Mouse (Mus musculus) layer of hippocampus, adult 9-10 months (tissue): Measurements from ENCODE around the gene Plekha4.
A peak's percentile ranks its signal among the peaks of the same experiment; 100 is the strongest.
"Not testable (repeated sequence)": the region's sequence is repeated elsewhere in the genome, so short reads cannot be mapped to it uniquely, and the experiment has no call there.

Experiments used
- DNase-seq: peaks from one replicate; pipeline ENCODE4 v3.0.0; 2022; ENCODE audit warnings: low spot score

Plekha4 gene

DNA sequence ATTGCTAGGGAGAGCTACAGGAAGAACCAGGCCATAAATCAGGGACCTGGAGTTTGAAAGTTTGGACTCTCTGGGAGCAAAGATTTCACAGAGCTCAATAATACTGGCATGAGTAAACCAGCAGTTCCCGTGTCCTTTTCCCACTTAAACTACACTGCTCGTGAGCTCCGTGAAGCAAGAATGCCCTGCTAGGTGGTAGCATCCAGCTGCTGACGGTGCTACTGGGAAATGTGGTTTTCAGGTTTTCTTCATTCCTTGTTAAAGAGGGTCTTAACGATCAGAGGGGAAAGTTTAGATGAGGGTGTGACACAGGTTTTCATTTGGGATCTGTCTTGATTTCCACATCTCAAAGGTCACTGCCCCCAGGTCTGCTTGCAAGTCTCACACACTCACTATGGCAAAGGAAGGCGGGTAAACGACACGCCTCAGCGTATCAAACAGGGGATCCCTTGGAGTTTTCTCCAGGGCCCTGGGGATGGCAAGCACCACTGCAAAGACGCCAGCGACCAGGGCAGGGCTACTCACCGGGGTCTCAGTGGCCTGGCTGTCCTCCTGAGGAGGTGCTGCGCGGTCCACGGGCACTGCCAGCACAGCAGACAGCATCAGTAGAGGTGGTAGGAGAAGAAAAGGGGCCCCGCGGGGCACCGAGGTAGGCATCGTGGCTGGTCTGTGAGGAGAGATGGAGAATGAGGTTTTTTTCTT lies 16.8 kb upstream of the Plekha4 start:
- DNase-seq = no peak

DNA sequence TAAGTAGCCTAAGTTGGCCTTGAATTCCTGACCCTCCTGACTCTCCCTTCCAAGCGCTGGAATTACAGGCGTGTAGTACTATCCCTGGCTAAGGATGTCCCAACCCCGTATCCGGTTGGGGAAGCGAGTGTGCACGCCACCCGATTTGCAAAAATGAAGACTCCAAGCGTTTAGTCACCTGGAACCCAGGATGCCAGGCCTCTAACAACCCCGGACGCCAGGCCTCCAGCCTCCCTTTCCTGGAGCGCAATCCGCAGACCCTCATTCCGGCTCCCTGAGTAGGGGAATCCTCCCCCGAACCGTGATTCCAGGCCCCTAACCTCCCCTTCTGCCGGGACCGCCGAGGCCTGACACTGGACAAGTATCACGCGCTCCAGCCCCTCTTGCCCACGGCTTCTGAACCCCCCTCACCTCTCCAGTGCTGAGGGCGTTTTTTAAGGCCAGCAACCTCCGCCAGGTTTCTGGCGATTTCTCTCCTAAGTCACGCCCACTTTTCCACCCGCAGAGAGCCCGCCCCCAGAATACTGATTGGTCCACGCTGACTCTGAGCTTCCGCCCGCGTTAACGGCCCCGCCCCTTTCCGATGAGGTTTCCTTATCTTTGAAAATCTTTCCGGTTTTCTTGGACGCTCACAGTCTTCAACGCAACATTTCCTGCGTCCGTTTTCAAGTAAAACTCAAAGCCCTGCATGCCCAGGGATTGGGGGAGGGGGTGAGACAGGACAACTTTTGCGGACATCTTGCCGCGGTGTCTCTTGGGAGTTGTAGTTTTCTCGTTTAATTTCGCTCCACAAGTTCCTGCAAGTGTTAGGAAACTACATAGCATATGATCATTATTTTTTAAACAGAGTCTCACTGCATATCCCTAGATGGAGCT lies 16.0 kb upstream of the Plekha4 start, which contains the start of gene Nucb1:
Gene Nucb1, minus strand, starts transcription at position 495 of the 876 bp plus-strand sequence.
- peak; percentile 78 for DNase-seq

DNA sequence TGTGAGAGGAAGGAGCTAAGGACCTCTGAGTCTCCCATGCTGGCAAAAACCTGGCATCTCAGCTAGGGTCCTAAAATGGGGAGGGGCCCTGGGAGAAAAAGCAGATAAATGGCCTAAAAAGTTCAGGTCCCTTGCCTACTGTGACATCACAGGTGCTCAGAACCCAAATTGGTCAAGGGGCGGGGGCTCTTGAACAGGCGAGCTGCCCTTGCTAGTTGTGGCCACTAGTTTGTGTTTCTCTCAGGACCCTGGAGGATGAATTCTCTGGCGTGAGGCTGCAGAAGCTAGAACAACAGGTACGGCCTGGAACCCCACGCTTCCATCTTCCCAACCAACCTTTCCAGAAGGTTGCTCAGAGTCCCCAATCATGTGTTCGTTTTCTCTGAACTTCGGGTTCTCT lies 11.7 kb upstream of the Plekha4 start:
- DNase-seq = no peak

GRCm38 (mm10) chr7:45515436-45515835 lies 10.7 kb upstream of the Plekha4 start:
- DNase-seq = no peak

- not testable (repeated sequence) for DNase-seq
Observed at GRCm38 (mm10) chr7:45516846-45517245, 9.3 kb upstream of the Plekha4 start.

GRCm38 (mm10) chr7:45518618-45519017 lies 7.5 kb upstream of the Plekha4 start:
- DNase-seq = no peak

DNA sequence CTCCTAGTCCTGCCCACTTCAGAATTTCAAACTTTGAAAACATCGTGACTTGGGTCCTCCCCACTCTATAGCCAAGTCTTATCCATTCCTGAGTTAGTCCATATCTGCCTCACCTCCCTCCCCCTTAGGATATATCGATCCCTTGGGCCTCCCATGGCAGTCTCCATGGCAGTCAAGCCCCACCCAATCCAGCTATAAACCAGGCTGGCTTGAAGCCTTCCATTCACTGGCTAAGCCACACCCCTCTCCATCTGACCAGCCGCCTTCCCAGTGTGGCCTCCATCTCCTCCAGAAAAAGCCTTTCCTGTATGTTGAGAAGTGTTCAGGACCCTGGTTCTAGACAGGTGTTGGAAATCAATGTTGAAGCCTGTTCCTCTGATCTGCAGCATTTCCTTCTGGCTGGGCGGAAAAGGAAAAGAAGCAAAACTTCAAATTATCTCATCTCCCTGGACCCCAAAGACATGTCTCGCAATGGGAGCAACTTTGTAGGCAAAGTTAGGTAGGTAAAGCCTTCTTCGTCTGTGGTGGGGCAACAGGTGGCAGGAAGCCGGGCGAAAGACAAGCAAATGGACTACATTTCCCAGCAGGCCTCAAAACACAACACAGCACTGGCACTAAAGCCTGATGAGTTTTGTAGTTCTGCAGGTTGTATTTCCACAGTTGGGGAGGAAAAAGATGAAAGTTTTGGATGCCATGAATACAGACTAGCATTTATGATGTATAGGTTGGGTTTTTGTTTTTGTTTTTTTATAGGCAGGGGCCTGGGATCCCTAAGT lies 6.6 kb upstream of the Plekha4 start:
- DNase-seq = no peak

GRCm38 (mm10) chr7:45520605-45521004 lies 5.5 kb upstream of the Plekha4 start:
- DNase-seq = no peak

- peak; percentile 78 for DNase-seq
Observed at GRCm38 (mm10) chr7:45521728-45522184, 4.4 kb upstream of the Plekha4 start.

DNA sequence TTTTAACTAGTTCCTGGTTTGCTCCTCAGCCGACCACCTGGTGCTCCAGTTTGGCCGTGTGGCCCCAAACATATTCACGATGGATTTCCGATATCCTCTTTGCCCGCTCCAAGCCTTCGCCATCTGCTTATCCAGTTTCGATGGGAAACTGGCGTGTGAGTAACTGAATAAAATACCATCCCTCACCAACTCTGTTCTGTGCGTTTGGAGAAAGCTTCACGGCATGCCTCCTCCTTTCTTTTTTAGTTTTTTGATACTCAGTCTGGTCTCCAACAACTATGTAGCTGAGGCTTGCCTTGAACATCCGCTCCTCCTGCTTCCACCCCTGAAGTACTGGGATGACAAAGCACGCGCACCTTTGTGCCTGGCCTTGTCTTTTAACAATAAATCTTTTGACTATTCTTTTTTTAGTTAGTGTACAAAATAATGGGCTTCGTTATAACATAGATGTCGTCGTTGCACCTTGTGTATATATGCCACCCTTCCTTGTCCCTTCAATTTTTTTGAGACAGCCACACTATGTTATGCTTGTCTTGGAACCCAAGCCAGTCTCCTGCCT lies 3.9 kb upstream of the Plekha4 start:
- no peak for DNase-seq

DNA sequence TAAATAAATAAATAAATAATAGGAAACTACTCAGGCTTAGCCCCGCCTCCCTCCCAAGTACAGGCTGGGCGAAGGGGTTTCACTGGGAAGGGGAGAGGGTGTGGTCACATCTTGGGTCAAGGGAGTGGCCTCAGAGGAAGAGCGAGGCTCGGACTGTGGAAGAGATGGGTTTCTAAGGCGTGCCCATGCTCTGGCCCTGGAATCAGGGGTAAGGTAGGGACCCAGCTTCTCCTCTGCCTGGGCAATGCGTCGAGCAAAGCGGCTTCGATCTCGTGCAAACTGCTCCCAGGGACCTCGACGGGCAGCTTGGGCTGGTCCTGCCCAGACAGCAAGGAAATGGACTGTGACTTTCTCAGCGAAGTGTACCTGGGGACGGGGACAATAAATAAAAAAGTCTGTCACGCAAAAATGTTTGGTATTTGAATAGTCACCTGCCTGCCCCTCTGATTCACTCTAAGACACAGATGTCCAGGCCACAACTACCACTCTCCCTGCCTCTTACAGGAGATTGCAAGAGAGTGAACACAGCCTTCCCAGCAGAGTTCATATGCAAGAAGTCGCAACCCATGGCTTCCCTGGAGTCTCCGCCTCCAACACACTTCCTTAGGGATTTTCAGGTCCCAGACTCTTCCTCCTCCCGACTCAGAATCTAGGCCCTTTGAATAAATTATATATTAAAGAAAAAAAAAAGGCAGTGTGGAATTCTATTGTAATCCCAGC lies 3.0 kb upstream of the Plekha4 start:
- DNase-seq = no peak

GRCm38 (mm10) chr7:45523678-45524170 lies 2.4 kb upstream of the Plekha4 start:
- DNase-seq = no peak

DNA sequence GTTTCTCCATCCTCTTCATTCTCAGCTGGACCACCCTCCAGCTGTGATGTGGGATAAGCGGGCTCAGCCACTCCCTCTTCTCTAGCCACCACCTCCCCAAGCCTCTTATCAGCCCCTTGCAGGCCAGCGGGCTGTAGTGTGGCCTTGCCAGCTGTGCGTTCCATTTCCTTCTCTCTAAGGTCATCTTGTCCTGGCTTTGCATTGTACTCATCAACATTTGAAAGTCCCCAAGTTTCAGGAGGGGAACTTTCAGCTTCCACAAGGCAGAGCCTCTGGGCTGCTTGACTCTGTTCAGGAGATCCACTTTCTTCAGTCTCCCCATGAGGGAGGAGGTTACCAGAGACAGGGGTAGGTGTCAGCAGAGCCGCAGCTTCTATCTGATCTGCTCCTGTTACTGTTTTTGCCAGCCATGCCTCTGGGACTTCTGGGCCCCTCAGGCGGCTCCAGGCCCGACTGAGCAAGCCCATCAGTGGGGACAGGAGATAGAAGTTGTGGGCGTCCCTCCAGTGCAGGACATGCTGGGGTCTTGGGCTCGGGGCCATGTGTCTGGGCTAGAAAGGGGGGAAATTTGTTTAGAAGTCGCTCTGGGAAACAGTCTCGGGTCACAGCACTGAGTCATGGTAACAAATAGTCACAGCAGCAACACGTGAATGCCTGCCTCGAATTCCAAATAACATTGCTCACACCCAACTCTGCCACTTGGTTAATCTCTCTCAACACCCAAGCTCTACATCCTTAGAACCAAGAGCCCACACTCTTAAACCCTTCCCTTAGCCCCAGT lies 1.1 kb upstream of the Plekha4 start:
- no peak for DNase-seq

DNA sequence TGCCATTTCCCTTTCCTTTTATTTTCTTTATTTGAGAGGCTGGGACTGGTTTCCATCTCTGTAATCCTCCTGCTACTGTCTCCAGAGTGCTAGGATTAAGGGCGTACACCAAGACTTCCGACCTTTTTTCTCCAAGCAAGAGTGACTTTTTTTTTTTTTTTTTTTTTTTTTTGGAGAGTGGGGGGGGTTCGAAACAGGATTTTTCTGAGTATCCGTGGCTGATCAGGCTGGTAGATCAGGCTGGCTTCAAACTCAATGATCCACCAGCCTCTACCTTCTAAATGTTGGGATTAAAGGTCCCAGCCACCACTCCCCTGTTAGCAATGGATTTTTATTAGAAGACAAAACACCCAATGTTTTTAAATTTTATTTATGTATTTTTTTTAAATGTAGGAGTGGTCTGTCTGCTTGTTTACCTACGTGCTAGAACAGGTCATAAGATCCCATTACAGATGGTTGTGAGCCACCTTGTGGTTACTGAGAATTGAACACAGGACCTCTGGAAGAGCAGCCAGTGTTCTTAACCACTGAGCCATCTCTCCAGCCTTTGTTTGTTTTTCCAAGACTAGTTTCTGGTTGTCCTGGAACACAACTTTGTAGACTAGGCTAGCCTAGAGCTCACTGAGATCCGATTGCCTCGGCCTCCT lies 467 bp downstream of the Plekha4 start:
- DNase-seq = no peak

GRCm38 (mm10) chr7:45527169-45527568 lies 1.0 kb downstream of the Plekha4 start:
- DNase-seq = not testable (repeated sequence)

DNA sequence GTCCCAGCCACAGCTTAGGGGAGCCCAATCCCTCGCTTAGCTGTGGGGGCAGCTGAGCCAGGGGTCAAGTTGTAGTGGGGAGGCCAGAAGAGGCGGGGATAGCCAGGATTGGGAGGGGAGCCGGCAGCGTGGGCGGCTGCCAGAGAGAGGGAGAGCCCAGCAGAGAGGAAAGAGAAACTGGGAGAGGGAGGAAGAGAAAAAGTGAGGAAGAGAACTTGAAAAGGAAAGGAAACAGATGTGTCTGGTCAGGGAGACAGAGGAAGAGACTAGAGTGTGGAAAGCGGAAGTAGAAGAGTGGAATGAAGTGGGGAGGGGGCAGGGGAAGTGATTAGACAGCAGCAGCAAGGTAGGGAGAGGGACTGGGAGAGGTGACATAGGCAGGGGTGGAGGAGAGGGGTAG lies 3.3 kb downstream of the Plekha4 start:
- DNase-seq = no peak

- no peak for DNase-seq
Observed at GRCm38 (mm10) chr7:45530643-45531042, 4.5 kb downstream of the Plekha4 start.

GRCm38 (mm10) chr7:45535676-45536075 lies 9.5 kb downstream of the Plekha4 start:
- no peak for DNase-seq

DNA sequence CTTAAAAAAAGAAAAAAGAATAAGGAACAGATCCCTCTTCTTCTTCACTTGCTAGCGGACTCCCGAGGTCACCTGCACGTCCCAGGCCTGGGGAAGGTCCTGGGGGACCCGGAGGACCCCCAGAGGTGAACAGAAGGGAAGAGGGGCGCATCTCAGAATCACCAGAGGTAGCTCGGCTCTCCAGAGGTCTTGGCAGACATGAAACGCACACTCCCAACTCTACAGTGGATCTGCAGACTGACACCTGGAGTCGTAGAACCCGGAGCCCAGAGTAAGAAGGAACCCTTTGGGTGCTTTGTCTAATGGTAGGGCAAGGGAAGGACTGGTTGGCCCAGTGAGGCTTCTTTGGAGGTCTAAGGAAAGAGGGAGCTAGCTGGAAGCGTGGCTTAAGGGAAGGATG lies 11.5 kb downstream of the Plekha4 start:
- no peak for DNase-seq
